Mouse (Mus musculus) heart, adult 2 months (tissue): ENCODE results near the gene D1Pas1. TPM values are rescaled to one million over a fixed set of nuclear protein-coding genes. Genes with fewer than 3 reads are reported as not detected.

Experiments
- DNase-seq, 2 experiments: peaks; one replicate each; pipeline ENCODE4 v3.0.0; 2021
- H3K27ac ChIP-seq: fragments of 200-600 bp; 2 replicates; pipeline ENCODE4 v1.8.1; 2022
- H3K27me3 ChIP-seq: fragments of 200-500 bp; 2 replicates; pipeline ENCODE4 v1.6.1; 2012; ENCODE audit warnings: mild to moderate bottlenecking, low read length, inconsistent platforms, mixed read lengths; ENCODE audit not compliant: control insufficient read depth, insufficient read depth
- H3K36me3 ChIP-seq: fragments of 200-500 bp; 2 replicates; pipeline ENCODE4 v1.6.1; 2012; ENCODE audit warnings: low read length, inconsistent platforms; ENCODE audit not compliant: control insufficient read depth, insufficient read depth
- H3K4me1 ChIP-seq: fragments of 200-500 bp; 2 replicates; pipeline ENCODE4 v1.6.1; 2011; ENCODE audit warnings: low read length; ENCODE audit not compliant: control insufficient read depth, insufficient read depth
- H3K4me3 ChIP-seq: fragments of 200-600 bp; 2 replicates; pipeline ENCODE4 v1.8.1; 2022
- H3K79me2 ChIP-seq: fragments of 200-500 bp; replicated peaks from 2 replicates; pipeline ENCODE4 v1.6.1; 2012; ENCODE audit warnings: mild to moderate bottlenecking, inconsistent platforms, low read length, moderate library complexity, mixed read lengths; ENCODE audit not compliant: control insufficient read depth, insufficient read depth
- H3K9ac ChIP-seq: fragments of 200-500 bp; 2 replicates; pipeline ENCODE4 v1.6.1; 2012; ENCODE audit warnings: low read depth, mild to moderate bottlenecking, control low read depth, inconsistent platforms, low read length, mixed read lengths
- CTCF ChIP-seq: fragments of 200-600 bp; IDR thresholded peaks from 2 replicates; pipeline ENCODE4 v1.8.1; 2022; ENCODE audit warnings: antibody characterized with exemption, mild to moderate bottlenecking, moderate library complexity
- EP300 ChIP-seq: fragments of 200-500 bp; IDR thresholded peaks from 2 replicates; pipeline ENCODE4 v1.6.1; 2011; ENCODE audit warnings: low read depth, low read length, control low read depth; ENCODE audit not compliant: insufficient read depth
- POLR2A ChIP-seq: fragments of 200-500 bp; IDR thresholded peaks from 2 replicates; pipeline ENCODE4 v1.6.1; 2011; ENCODE audit warnings: mild to moderate bottlenecking, low read depth, low read length, control low read depth; ENCODE audit not compliant: insufficient read depth
- WGBS: fragments of 180-500 bp; shearing (Covaris S2); methylation state at CpG from one replicate; pipeline ENCODE4 v1.1.7; 2018; 5-methylcytosine and 5-hydroxymethylcytosine counted together
- intact Hi-C: fragments of 180-260 bp; cut with DNase I; formaldehyde crosslinking; loops from one replicate; pipeline ENCODE4 v1.15.1; 2025
- long read RNA-seq: library from polyadenylated mRNA; stranded (forward); transcript quantifications from one replicate; pipeline ENCODE4 v2.0.0, GENCODE M21; 2021
- polyA plus RNA-seq: library from polyadenylated mRNA; depleted of rRNA; stranded (reverse); fragments of >200 nt; gene quantifications from 2 replicates; pipeline ENCODE4 v1.2.3, GENCODE M21; 2012; rRNA removed
- total RNA-seq, 2 experiments: library from RNA; stranded (reverse); gene quantifications; 2 replicates each; pipeline ENCODE4 v1.2.3; 2021

The D1Pas1 gene
- total RNA-seq = under 1 TPM in 1 of 2 experiments, not detected in 1; 0.13 TPM
- polyA plus RNA-seq = not detected in 2 replicates
- long read RNA-seq = 0 reads

- H3K27me3 ChIP-seq = no peaks in the 10 kb centered on the region
- WGBS = 74% methylated on average over 53 of the region's 53 CpGs
- no peaks in the 10 kb centered on the region for H3K79me2 ChIP-seq
- H3K9ac ChIP-seq = no peak within 1 kb of the TSS
- intact Hi-C loops = loop anchor here (10.0 kb wide), 1 partner anchor 143 kb away; no protein-coding TSS in a partner anchor
- no peak for TF ChIP-seq POLR2A
- TF ChIP-seq CTCF = no peak
- no peak for TF ChIP-seq EP300
- no peak within 1 kb of the TSS for H3K4me3 ChIP-seq
- no peaks in the 10 kb centered on the region for H3K4me1 ChIP-seq
- H3K36me3 ChIP-seq = no peaks in the 10 kb centered on the region
- no peak within 1 kb of the TSS for H3K27ac ChIP-seq
- no peak for DNase-seq
These were observed at the start of gene D1Pas1 for GRCm38 (mm10) chr1:186967201-186967812. Gene D1Pas1 (plus strand): TSS chr1:186967416.

- Histone ChIP-seq H3K36me3 (no peaks in the 10 kb centered on the region), H3K4me1 (no peaks in the 10 kb centered on the region), H3K27ac (no peak overlapping the region), H3K9ac (no peak overlapping the region), H3K27me3 (no peaks in the 10 kb centered on the region), H3K79me2 (no peaks in the 10 kb centered on the region), H3K4me3 (no peak overlapping the region)
- WGBS = 70% methylated on average over 17 of the region's 17 CpGs
- intact Hi-C loops = no loop called here
- TF ChIP-seq POLR2A = no peak
- DNase-seq = no peak
These were observed 44.5 kb upstream of the D1Pas1 start for GRCm38 (mm10) chr1:186922489-186923370.

GRCm38 (mm10) chr1:186924027-186924426 lies 43.2 kb upstream of the D1Pas1 start:
- no peak overlapping the region for H3K9ac ChIP-seq
- WGBS = 57% methylated on average over 12 of the region's 12 CpGs
- no peak for TF ChIP-seq POLR2A
- TF ChIP-seq CTCF = no peak
- no peak for TF ChIP-seq EP300
- intact Hi-C loops = no loop called here
- no peak overlapping the region for H3K27ac ChIP-seq
- H3K36me3 ChIP-seq = no peaks in the 10 kb centered on the region
- no peak overlapping the region for H3K4me3 ChIP-seq
- no peaks in the 10 kb centered on the region for H3K79me2 ChIP-seq
- H3K4me1 ChIP-seq = no peaks in the 10 kb centered on the region
- DNase-seq = peak in 1 of 2 experiments; percentile 4
- H3K27me3 ChIP-seq = no peaks in the 10 kb centered on the region

GRCm38 (mm10) chr1:186925411-186925810 lies 41.8 kb upstream of the D1Pas1 start:
- no peak for TF ChIP-seq CTCF
- H3K4me1 ChIP-seq = no peaks in the 10 kb centered on the region
- no peak overlapping the region for H3K9ac ChIP-seq
- DNase-seq = no peak
- H3K27ac ChIP-seq = no peak overlapping the region
- WGBS = 39% methylated on average over 9 of the region's 9 CpGs
- no peaks in the 10 kb centered on the region for H3K36me3 ChIP-seq
- no peaks in the 10 kb centered on the region for H3K79me2 ChIP-seq
- intact Hi-C loops = no loop called here
- H3K27me3 ChIP-seq = no peaks in the 10 kb centered on the region
- no peak overlapping the region for H3K4me3 ChIP-seq

GRCm38 (mm10) chr1:186926316-186926949 lies 40.8 kb upstream of the D1Pas1 start:
- no peaks in the 10 kb centered on the region for H3K27me3 ChIP-seq
- 77% methylated on average over 8 of the region's 8 CpGs for whole genome bisulfite sequencing
- no peak overlapping the region for H3K4me3 ChIP-seq
- no peak overlapping the region for H3K9ac ChIP-seq
- intact Hi-C loops = no loop called here
- H3K27ac ChIP-seq = no peak overlapping the region
- H3K36me3 ChIP-seq = no peaks in the 10 kb centered on the region
- no peaks in the 10 kb centered on the region for H3K79me2 ChIP-seq
- DNase-seq = no peak
- no peaks in the 10 kb centered on the region for H3K4me1 ChIP-seq
- TF ChIP-seq POLR2A = no peak
- no peak for TF ChIP-seq CTCF
- TF ChIP-seq EP300 = no peak

GRCm38 (mm10) chr1:186926950-186927316 lies 40.3 kb upstream of the D1Pas1 start:
- DNase-seq = no peak
- Histone ChIP-seq H3K4me1 (no peaks in the 10 kb centered on the region), H3K9ac (no peak overlapping the region), H3K27ac (no peak overlapping the region), H3K79me2 (no peaks in the 10 kb centered on the region), H3K27me3 (no peaks in the 10 kb centered on the region), H3K4me3 (no peak overlapping the region), H3K36me3 (no peaks in the 10 kb centered on the region)
- 73% methylated on average over 6 of the region's 6 CpGs for WGBS
- no peak for TF ChIP-seq POLR2A
- TF ChIP-seq EP300 = no peak
- intact Hi-C loops = no loop called here
